Mouse (Mus musculus) R1 (cell line): Measurements from ENCODE around the gene Gstk1.
A peak's percentile ranks its signal among the peaks of the same experiment; 100 is the strongest.

Source experiments
- DNase-seq: peaks from one replicate; pipeline ENCODE4 v3.0.0-alpha.2; 2018; ENCODE audit warnings: low read depth, low spot score

Gene Gstk1

DNA sequence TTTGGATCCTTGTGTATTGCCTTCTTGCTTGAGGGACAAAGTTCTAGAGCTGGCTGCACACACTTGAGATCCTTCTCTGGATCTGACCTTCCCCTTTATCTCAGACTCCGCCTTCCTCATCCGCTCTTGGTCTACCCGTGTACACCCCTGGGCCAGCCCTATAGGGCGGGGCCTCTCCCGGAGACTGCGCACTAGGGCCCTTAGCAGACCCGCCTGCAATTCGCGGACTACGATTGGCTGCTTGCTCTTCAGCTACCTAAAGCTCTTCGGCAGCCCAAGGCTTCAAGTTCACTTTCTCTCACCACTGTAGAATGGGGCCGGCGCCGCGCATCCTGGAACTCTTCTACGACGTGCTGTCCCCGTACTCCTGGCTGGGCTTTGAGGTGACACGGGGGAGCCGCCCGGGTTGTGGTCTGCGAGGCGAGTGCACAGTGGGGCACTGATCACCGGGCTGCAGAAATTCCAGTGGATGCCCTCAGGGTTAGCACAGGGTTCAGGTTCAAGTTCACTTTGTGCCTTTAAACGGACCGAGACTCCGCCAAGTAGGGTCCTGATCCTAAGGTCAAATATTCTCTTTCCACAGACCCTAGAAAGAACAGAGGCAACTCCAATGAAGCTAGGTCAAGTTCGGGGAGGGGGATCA lies at the start of gene Gstk1:
Gstk1 (plus strand) TSS at position 225 of the 643 bp plus-strand sequence.
- peak; percentile 94 for DNase-seq

DNA sequence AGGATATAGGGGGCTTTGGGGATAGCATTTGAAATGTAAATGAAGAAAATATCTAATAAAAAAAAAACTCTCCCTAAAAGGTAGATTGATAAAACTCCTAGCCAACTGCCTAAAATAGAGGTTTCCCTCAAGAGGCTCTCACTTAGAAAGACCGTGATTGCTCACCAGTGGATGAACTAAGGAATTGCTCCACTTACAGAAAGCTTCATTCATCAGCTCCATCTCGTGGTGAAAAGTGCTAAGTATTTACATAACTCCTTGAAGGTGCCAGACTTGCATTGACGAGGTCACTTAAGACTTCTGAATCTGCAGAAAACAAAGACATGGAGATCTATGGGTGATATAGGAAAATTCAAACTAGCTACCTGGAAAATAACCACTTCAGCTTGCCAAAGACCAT lies 48.0 kb upstream of the Gstk1 start:
- peak; percentile 15 for DNase-seq

DNA sequence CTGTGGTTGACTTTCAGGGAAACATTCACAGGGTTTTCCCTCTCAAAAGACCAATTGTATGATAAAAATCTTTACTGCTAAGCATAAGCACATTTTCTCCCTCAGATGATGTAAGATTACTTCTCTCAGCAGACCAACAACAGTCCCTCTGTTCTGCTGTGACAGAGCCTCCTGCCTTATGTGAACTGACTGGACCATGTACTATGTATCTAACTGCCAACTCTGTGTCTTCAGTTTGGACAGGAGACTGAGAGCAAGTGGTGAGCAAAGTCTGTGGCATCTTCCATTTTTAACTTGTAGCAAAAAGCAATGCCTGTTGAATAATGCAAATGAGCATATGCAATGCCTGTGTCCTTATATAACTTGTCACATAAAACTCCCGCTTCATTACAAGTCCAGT lies 46.2 kb upstream of the Gstk1 start:
- no peak for DNase-seq

DNA sequence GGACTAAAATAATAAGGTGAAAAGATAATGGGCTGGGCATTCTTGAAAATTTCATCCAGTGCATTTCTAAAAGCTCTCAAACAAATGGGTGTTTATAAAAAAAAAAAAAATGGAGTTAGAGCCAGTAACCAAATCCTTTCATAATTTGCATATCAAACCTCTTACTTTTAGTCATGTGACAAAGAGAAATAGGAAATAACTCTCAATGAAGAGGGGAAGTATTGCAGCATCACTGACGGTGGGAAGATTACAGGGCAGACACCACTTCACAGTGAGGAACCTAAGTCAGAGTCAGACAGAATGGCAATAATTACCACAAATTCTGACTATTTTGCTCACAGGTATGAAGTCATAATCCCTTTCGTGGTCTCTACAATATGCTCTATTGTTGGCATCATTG lies 30.7 kb upstream of the Gstk1 start, which contains the start of gene Tas2r144:
Tas2r144 (plus strand) TSS at position 301 of the 400 bp plus-strand sequence.
- DNase-seq, result no peak

DNA sequence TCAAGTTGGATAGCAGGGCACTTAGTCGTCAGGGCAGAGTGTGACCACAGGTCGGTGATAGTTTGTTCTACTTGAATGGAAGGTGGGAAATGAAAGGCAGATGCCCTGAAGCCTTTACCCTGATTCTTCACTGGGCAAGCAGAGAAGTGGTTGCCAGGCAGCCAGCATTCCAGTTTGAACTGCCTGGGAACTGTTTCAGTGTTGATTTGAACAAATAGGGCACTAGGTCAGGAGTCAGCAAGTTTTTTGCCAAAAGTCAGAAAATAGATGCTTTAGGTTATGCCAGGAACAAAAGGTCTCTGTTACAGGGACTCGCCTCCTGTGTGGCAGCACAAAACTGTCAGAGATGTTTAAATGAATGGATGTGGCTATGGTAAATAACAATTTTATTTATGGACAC lies 23.4 kb upstream of the Gstk1 start:
- no peak for DNase-seq

DNA sequence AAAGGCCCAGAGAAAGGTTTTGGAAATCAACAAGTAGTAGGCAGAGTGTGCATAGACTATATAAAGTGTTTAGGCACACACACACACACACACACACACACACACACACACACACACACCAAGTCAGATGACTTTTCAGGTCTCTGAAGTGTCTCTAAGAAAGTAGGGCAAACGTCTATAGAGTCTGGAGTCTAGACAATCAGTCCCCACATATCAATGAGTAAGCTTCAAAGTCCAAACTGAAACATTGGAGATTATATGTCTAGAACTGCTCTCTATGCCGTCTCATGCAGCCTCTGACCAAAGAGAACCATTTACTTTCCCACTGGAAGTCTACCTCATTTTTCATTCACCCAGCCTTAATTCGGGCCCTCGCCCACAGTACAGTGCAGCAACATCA lies 20.7 kb upstream of the Gstk1 start:
- DNase-seq, result no peak

DNA sequence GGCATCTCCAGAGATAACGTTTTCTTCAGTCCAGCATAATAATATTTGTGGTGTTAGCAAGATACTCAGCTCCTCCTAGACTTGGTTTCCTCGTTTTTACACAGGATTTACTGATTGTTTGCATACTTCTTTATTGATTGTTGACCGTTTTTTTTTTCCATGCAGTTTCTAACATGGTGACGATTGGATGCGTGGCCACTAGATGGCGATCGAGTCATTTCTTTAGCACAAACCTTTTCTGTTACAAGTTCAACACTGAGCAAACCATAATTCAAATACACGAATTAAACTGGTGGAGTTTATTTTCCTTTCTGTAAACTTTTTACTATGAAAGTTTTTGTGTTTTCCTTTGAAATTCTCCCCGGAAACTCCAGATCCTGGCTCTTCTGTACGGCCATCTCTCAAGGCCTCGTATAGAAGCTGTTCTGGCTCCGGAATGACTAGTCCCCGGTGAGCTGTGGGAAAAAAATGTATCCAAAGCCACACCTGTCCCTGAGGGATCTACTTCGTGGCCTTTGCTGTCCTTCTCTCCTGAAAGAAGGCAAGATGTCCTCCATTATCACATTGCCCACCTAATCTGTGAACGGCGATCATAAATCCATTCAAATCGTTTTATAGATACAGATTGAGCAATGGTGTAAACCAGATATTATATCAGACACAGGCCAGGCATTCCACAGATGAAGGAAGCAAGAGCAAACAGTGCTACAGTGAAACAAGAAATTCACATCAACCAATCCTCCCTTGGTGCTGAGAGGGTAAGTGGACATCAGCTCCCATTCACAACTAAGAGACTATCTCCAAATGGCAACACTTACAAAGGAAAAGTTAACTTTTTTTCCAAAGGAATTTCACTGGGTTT lies 18.3 kb upstream of the Gstk1 start:
- peak; percentile 63 for DNase-seq

DNA sequence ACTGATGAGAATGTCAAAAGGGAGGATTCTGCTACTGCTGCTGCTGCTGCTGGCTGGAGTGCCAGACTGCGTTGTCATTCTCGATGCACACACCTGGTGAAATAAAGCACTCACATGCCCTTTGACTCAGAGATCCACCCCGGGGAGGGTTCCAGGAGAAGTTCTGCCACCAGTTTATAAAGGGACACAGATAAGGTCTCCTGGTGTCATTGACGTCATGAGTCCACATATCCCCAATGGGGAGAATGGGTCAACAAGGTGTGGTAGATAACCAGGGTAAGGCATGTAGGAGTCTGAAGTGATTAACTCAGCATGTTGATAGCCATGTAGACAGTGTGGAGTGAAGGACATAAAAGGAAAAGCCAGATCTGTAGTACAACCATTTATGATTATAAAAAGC lies 16.1 kb upstream of the Gstk1 start:
- DNase-seq, result no peak

DNA sequence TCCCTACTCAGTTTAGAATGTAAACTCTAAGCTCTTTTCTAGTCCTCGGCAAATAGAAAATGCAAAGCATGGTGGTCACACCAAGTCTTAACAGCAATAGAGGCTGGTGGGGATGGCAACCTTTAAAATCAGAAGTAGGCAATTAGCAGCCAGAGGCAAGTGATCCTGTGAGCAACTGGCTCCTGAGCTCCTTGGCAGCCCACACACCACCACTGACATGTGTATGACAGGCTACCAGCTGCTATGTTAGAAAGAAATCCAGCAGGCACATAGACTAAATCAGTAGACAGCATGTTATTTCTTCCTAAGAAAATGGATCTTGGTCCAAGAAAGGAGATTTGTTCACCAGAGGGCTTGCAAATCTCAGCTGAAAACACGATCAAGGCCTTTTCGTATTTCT lies 14.5 kb upstream of the Gstk1 start:
- DNase-seq, result no peak

DNA sequence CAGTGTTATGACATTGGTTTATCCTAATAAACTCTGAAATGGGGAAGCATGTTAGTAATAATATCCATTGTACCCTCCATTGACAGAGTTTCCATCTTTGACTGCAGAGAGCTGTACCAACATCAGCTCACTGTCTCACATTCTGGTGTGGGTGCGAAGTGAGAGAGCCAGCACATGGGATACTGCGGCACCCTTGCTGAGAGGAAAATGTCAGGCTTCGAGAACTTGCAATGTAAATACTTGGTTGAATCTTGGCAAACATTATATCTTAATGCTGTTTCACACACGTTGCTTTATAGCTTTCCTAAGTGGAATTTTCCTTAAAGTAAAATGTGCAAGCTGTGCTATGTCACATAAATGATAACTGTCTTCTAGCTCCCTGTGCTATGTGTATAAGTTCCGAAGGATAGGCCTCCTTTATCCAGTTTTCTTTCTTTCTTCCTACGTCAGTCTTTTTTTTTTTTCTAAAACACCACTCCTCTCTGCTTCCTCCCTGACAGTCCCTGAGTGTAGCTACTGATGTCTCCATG lies 8.4 kb upstream of the Gstk1 start:
- DNase-seq, result no peak

DNA sequence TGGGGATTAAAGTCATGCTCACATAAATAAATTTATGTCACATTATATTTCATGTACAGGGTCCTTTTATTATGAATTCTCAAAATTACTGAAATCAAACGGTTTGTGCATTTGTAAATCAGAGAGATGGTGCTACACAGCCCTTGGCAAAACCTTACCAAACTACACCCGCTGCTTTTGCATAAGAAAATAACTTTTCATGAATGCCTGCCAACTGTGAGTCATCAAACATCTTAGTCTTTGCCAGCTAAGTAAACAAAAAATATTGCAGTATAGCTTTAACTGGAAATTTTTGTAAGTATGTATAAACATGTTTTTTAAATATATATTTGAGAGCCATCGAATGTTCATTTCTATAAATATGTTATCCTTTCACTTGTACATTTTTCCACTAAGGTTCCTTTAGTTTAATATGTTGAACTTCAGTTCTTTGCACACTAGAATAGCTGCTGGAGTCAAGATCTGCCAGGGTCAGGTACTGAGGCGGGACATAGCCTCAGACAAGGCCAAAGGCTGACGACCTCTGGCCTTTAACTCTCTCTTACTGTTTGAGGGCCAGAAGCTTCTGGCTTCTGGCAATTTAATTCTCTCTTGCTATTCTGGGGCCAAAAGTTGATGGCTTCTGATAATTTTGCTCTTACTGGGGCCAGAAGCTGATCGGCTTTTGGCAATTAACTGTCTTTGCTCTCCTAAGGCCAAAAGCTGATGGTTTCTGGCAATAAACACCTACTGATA lies 4.3 kb upstream of the Gstk1 start:
- DNase-seq, result no peak

DNA sequence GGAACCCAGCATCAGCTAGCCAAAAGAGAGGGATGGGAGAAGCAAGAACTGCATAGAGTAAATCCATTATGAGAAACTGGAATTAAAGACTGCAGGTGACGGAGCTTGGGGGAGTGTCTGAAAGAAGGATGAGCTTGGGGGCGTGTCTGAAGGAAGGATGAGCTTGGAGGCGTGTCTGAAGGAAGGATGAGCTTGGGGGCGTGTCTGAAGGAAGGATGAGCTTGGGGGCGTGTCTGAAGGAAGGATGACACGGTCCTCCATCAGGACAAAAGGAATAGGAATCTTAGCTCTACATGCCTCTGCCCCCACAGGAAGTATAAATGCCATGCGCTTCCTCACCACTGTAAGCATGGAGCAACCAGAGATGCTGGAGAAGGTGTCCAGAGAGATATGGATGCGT lies 1.4 kb downstream of the Gstk1 start:
- DNase-seq, result peak; percentile 77

DNA sequence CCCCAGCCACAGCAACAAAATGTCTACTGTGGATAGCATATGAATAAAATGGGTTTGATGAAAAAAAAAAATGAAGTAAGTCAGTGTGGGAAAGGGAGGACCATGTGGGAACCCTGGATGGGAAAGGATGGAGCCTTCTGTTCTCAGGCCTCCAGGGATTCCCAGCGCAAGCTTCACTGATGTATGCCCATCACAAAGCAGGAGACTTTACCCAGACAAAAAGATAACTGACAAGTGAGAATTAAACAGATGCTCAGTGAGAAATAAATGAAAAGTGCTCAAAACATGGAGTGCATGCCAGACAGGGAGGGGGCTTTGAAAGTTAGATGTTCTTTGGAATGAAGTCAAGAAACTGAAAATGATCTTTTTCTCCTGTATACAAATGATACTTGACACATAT lies 2.2 kb downstream of the Gstk1 start:
- no peak for DNase-seq

DNA sequence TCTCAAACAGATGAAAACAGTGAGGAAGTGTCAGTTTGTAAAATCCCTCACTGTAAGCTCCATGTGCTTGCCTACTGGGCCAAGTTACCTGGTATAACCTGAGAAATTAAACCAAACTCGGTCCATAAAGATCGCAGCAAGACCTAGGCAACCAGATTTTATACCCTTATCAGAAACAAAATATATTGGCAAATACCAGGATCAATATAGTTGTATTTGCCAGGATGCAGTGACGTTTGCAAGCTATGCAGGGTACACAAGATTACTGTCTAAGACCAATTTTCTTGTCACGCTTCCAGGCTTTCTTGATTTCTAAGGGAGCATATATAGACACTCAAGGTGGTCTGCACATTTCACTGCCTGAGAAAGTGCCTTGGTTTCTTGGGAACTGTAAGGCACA lies 6.1 kb downstream of the Gstk1 start:
- no peak for DNase-seq

DNA sequence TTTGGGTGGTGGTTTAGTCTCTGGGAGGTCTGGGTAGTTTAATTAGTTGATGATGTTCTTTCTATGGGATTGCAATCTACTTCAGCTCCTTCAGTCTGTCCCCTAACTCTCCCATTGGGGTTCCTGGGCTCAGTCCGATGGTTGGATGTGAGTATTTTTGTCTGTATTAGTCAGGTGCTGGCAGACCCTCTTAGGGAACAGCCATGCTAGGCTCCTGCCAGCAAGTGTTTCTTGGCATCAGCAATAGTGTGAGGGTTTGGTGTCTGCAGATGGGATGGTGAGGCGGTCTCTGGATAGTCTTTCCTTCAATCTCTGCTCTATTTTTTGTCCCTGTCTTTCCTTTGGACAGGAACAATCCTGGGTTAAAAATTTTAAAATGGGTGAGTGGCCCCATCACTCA lies 7.4 kb downstream of the Gstk1 start:
- DNase-seq, result no peak

DNA sequence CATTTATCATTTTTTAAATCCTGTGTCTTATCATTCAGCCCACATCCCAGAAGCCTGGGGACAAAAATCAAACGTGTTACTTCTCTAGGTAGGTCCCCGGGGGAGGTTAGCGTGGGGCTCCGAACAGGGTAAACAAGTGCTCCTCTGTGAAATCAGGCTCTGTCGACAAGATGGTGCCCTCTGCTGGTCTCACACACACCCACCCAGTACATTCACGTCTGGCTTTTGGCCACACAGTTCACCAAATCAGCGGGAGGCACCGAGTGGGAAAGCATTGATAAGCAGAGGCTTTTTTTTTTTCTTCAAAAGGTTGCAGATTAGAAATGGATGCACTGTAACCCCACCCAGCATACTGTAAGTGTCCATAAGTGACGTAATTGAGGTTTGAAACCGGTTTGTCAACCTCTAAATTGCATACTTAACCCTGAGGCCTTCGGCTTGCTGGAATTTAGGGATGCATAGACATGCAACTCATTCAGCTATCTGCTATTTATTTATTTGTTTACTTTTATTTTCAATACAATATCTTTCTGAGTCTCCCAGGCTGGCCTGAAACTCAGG lies 11.6 kb downstream of the Gstk1 start:
- DNase-seq, result peak; percentile 70

DNA sequence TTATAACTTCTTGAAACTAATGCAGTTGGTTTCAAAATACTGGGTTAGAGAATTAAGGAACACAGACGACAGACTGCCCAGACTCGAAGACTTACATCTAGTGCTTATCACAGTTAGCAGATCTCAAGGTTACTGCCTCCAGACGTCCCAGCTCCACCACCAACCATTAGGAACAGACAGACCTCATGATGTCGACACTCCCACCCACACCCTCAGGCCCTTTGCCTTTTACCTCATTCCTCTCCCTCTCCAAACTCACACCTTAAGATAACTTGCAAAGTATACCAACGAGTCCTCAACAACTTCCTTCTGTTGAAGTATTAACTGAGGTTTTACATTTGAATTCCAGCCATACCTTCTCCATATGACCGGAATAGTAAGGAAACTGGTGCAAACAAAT lies 14.7 kb downstream of the Gstk1 start:
- no peak for DNase-seq

DNA sequence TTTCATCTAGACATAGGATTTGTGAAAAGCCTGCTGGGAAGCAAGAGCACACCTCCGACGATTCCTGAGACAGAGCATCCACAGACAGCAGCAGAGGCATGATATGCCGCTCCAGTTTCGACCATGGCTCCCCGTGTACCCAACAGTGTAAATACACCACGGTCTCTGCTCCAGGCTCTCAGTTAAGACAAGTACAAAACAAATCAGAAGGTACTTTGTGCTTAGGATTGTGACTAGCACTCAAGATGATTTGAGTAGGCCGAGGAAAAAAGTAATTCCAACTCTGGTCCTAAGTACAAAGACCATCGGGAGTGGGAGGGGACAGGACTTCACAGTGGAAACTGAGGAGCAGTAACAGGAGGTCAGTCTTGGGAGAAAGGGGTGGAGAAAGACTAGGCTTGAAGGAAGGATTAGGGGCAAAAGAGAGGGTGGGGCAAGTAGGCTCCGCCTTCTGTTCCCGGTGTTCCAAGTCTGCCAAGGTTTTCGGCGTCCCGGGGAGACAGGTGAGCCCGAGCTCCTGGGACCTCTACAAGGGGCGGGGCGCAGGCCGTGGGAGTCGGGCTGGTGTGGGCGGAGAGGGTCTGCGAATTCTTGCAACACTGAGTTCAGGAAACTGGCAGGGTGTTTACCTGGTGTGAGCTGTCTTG lies 15.9 kb downstream of the Gstk1 start, which contains the start of gene Tmem139:
Tmem139 (plus strand) TSS at position 447 of the 647 bp plus-strand sequence.
- peak; percentile 75 for DNase-seq

DNA sequence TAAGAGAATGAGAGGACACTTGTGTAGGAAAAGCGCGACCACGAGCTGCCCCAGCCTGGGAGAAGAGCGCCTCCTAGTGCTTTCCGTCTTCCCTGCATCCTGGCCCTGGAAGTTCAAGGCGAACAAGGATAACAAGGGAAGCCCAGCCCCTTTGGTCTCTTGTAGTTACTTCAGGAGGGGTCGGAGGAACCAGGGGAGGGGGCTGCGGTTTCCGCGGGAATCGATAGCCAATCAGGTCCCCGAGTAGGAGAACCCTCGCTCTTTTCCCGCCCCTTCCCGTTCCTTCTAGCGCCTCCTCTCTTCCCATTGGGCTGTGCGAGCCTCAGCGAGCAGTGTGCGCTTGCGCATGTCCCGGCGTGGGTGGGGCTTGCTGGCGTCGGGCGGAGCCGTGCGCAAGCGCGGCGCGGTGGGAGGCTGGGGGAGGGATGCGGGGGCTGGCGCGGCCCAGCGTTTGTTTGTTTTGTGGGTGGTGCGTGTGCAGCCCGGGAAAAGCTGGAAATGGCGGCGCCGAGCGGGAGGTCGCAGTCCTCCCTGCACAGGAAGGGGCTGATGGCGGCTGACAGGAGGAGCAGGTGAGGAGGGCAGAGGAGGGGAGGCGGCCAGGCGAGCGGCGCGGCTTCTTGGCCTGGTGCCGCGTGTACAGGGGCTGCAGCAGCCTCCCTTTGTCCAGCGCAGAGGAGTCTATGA lies 19.0 kb downstream of the Gstk1 start, which contains the start of gene Casp2:
Casp2 (plus strand) TSS at position 360 of the 687 bp plus-strand sequence.
- DNase-seq, result peak; percentile 99
